Mouse (Mus musculus): ENCODE results near the gene Igf1r. TPM values are rescaled to one million over a fixed set of nuclear protein-coding genes. Genes with fewer than 3 reads are reported as not detected.
A peak's percentile ranks its signal among the peaks of the same experiment; 100 is the strongest.

Gene Igf1r
- total and polyA plus RNA-seq, 2 experiments from 2014 or later, result 12.1 to 40.3 TPM

DNA sequence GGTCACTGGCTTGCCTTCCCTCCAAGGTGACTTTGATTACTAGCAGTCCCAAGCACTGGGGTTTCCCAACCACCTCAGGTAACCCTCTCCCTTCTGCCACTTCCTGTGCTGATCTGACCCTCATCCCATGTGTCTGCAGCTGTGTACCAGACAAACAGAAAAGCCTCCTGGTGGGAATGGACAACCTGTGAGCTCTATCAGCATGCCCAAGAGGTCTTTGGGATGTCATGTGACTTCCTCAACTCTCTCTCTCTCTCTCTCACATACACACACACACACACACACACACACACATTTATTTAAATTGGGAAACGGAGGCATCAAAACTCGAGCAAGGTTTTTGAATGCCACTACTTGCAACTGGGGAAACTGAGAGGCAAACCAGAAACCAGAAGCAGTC is 305.1 kb downstream of the Igf1r start:
- no peak for ATAC-seq (ENCODE audit: low FRiP score)
- H3K4me3 ChIP-seq (ENCODE audit: low read depth, low read length), result no peak overlapping the region
- no peaks in the 10 kb centered on the region for H3K36me3 ChIP-seq (ENCODE audit: insufficient read depth, low read length)
- H3K27me3 ChIP-seq (ENCODE audit: insufficient read depth, low read length), result no peaks in the 10 kb centered on the region
- no peaks in the 10 kb centered on the region for H3K9me3 ChIP-seq (ENCODE audit: low read length)
- H3K4me1 ChIP-seq (ENCODE audit: insufficient read depth, low read length), result no peaks in the 10 kb centered on the region
- no peak overlapping the region for H3K4me2 ChIP-seq (ENCODE audit: low read depth, low read length, poor library complexity, severe bottlenecking)
- TF ChIP-seq CTCF (IDR thresholded peaks at IDR 0.05), result no peak
- no peak overlapping the region for H3K27ac ChIP-seq (ENCODE audit: low read depth, low read length)
- H3K9ac ChIP-seq (replicated peaks; ENCODE audit: low read length, poor library complexity, severe bottlenecking), result no peak overlapping the region
- WGBS, result 65% methylated on average over 2 of the region's 2 CpGs
- no peak for DNase-seq (ENCODE audit: low spot score)

DNA sequence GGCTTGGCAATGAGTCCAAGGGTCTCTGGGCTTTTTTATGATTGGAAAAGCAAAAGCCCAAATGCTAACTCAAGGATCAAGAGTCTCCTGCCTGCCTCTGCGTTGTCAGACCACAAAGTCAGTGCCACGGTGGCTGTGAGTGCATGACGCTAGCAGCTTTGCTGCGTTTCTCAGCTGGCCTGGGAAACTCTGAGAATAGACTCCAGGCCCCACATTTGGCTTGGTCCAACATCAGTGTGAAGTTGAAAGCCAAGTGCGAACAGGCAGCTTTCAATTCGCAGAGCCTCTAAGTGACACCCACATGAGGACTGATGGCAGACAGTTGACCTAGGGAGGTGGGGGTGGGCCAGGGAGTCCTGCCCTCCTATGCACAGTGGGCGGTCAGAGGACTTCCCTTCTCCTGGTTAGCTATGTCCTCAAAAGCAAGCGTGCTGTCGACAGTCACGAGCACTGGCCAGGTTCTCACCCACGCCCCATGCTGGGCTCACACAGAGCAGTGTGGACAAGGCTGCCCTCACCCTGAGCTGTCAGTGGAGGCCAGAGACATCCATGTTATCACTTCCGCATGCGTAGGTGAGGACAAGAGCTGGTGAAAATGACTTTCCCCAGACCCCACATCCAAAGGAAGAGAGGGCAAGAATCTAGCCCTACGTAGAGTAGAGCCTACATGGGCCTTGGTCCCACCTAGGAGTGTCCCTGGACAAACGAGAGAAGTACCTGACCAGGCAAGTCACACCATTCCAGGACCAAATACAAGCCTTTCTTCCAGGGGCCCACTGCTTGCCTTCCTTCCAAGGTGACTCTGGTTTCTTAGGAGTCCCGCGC is 305.9 kb downstream of the Igf1r start:
- DNase-seq (ENCODE audit: low spot score) (no peak), ATAC-seq (ENCODE audit: low FRiP score) (no peak)
- Histone ChIP-seq H3K27me3 (ENCODE audit: insufficient read depth, low read length) (no peaks in the 10 kb centered on the region), H3K4me2 (ENCODE audit: low read depth, low read length, poor library complexity, severe bottlenecking) (no peak overlapping the region), H3K9ac (replicated peaks; ENCODE audit: low read length, poor library complexity, severe bottlenecking) (no peak overlapping the region), H3K36me3 (ENCODE audit: insufficient read depth, low read length) (no peaks in the 10 kb centered on the region), H3K27ac (ENCODE audit: low read depth, low read length) (no peak overlapping the region), H3K4me1 (ENCODE audit: insufficient read depth, low read length) (no peaks in the 10 kb centered on the region), H3K4me3 (ENCODE audit: low read depth, low read length) (no peak overlapping the region), H3K9me3 (ENCODE audit: low read length) (no peaks in the 10 kb centered on the region)
- no peak for TF ChIP-seq CTCF (IDR thresholded peaks at IDR 0.05)
- WGBS, result 77% methylated on average over 17 of the region's 17 CpGs

DNA sequence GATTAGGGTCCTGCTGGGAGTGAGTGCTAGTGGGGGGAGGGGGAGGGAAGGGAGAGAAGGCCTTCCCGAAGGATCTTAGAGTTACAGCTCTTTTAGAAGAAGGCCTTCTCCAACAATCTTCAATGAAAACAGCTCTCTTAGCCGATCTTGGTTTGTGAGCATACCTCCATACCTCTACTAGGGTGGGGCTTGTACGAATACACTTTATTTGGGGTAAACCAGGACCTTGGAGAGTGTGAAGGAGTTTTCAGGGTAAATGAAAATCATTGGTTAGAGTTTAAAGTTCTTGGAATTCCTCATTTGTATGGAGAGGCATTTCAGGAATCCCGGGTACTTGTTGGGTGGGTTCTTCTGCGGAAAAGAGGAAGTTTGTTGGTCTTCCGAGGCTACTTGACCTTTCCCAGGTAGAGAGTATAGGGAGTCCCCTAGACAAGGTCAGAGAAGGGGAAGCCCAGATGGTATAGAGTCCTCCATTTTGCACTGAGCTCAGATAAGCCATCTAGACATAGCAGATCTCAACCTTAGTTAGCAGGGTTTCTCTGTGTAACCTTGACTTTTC is 307.0 kb downstream of the Igf1r start:
- Histone ChIP-seq H3K9me3 (ENCODE audit: low read length) (no peaks in the 10 kb centered on the region), H3K4me1 (ENCODE audit: insufficient read depth, low read length) (no peaks in the 10 kb centered on the region; the same call in 1 of the 2 replicates), H3K27me3 (ENCODE audit: insufficient read depth, low read length) (no peaks in the 10 kb centered on the region), H3K4me2 (ENCODE audit: low read depth, low read length, poor library complexity, severe bottlenecking) (no peak overlapping the region), H3K9ac (replicated peaks; ENCODE audit: low read length, poor library complexity, severe bottlenecking) (no peak overlapping the region), H3K4me3 (ENCODE audit: low read depth, low read length) (no peak overlapping the region), H3K36me3 (ENCODE audit: insufficient read depth, low read length) (no peaks in the 10 kb centered on the region), H3K27ac (ENCODE audit: low read depth, low read length) (no peak overlapping the region)
- no peak for ATAC-seq (ENCODE audit: low FRiP score)
- 74% methylated on average over 6 of the region's 6 CpGs for WGBS
- no peak for DNase-seq (ENCODE audit: low spot score)
- TF ChIP-seq CTCF (IDR thresholded peaks at IDR 0.05), result no peak

GRCm38 (mm10) chr7:68262612-68263200 is 310.1 kb downstream of the Igf1r start:
- Histone ChIP-seq H3K27me3 (ENCODE audit: insufficient read depth, low read length) (no peaks in the 10 kb centered on the region), H3K4me2 (ENCODE audit: low read depth, low read length, poor library complexity, severe bottlenecking) (no peak overlapping the region), H3K9ac (replicated peaks; ENCODE audit: low read length, poor library complexity, severe bottlenecking) (no peak overlapping the region), H3K36me3 (ENCODE audit: insufficient read depth, low read length) (no peaks in the 10 kb centered on the region), H3K27ac (ENCODE audit: low read depth, low read length) (no peak overlapping the region), H3K4me1 (ENCODE audit: insufficient read depth, low read length) (no peaks in the 10 kb centered on the region; the same call in 1 of the 2 replicates), H3K9me3 (ENCODE audit: low read length) (no peaks in the 10 kb centered on the region), H3K4me3 (ENCODE audit: low read depth, low read length) (no peak overlapping the region)
- ATAC-seq (ENCODE audit: low FRiP score) (no peak), DNase-seq (ENCODE audit: low spot score) (no peak)
- TF ChIP-seq CTCF (IDR thresholded peaks at IDR 0.05), result peak; percentile 13; the same call in 1 of the 2 replicates
- 76% methylated on average over 8 of the region's 8 CpGs for WGBS

- 55% methylated on average over 8 of the region's 8 CpGs for WGBS
- peak; percentile 13; the same call in 1 of the 2 replicates for ATAC-seq (ENCODE audit: low FRiP score)
Observed at GRCm38 (mm10) chr7:68263346-68264027, 310.9 kb downstream of the Igf1r start.

More at GRCm38 (mm10) chr7:68263346-68264027, 310.9 kb downstream of the Igf1r start:
- no peak for TF ChIP-seq CTCF (IDR thresholded peaks at IDR 0.05)
- Histone ChIP-seq H3K27ac (ENCODE audit: low read depth, low read length) (no peak overlapping the region), H3K36me3 (ENCODE audit: insufficient read depth, low read length) (no peaks in the 10 kb centered on the region), H3K27me3 (ENCODE audit: insufficient read depth, low read length) (no peaks in the 10 kb centered on the region), H3K4me1 (ENCODE audit: insufficient read depth, low read length) (no peaks in the 10 kb centered on the region; the same call in 1 of the 2 replicates), H3K9me3 (ENCODE audit: low read length) (no peaks in the 10 kb centered on the region), H3K4me2 (ENCODE audit: low read depth, low read length, poor library complexity, severe bottlenecking) (peak overlapping the region; percentile 61), H3K4me3 (ENCODE audit: low read depth, low read length) (peak overlapping the region; percentile 32; the same call in 1 of the 2 replicates), H3K9ac (replicated peaks; ENCODE audit: low read length, poor library complexity, severe bottlenecking) (no peak overlapping the region)
- DNase-seq (ENCODE audit: low spot score), result no peak
